Mouse (Mus musculus): Measurements from ENCODE around the gene Ccdc92.

Ccdc92 gene

GRCm38 (mm10) chr5:124862013-124862866 lies at the start of gene Ccdc92, which contains the start of gene Zfp664:
Gene Ccdc92, minus strand, starts transcription at chr5:124862424.
Gene Zfp664, plus strand, starts transcription at chr5:124862691.
- peak; percentile 97 for DNase-seq (ENCODE audit: low read depth, low spot score)

GRCm38 (mm10) chr5:124908860-124909259 lies 46.6 kb upstream of the Ccdc92 start:
- no peak for DNase-seq (ENCODE audit: low read depth, low spot score)

DNA sequence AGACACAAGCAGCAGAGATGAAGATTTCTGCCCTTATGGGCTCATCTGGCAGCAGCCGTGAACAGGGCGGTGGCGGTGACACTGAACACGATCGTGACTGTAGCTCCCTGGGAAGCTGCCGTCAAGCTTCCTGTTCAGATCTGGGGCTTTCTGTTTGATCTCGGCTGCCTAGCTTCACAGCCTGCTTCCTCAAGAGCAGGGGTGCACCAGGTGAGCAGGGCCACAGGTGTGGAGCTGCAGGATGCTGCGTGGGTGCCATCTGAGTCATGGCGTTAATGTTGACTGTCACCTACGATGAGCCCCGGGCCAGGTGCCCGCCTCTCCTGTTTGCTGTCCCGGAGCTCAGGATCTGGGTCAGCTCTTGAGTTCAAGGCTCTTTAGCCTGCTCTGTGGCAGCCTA lies 44.7 kb upstream of the Ccdc92 start:
- no peak for DNase-seq (ENCODE audit: low read depth, low spot score)

DNA sequence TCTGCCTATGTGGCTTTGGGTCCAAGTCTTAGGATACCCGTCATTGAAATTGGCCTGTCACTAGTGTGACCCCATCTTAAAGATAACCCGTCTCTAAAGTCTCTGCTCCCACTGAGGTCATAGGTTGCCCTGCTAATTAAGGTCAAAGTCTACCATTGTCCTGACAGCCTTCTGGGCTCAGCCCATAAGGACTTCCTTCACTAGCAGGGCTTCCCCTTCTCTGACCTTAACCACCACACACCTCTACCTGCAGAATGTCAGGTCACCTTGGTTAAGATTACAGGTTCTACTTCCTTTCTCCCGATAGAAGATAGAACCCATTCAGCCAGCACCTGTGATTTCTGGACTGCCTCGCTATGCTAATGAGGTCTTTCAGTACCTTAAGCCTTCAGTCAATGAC lies 41.6 kb upstream of the Ccdc92 start:
- no peak for DNase-seq (ENCODE audit: low read depth, low spot score)

GRCm38 (mm10) chr5:124902195-124902594 lies 40.0 kb upstream of the Ccdc92 start:
- DNase-seq (ENCODE audit: low read depth, low spot score), result no peak

DNA sequence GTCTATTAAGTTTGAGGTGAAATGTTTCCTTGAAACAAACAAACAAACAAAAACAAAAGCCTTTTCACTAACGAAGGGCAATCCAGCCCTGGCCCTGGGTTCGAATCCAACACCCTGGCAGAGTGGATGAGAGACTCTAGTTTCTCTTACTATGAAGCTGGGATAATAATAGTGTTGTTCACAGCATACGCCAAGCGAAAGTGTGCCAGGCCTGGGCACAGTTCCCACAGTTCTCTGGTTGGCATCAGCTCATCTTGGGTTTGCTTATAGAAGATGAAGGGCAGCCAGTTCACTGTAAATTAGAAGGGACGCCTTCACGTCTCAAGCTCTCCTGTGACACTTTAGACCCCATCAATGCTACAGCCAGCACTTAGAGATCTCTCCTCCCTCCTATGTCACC lies 39.5 kb upstream of the Ccdc92 start:
- DNase-seq (ENCODE audit: low read depth, low spot score), result peak; percentile 55

- no peak for DNase-seq (ENCODE audit: low read depth, low spot score)
Observed at GRCm38 (mm10) chr5:124900738-124901490, 38.7 kb upstream of the Ccdc92 start.

GRCm38 (mm10) chr5:124899945-124900631 lies 37.9 kb upstream of the Ccdc92 start:
- peak; percentile 79 for DNase-seq (ENCODE audit: low read depth, low spot score)

GRCm38 (mm10) chr5:124896135-124896534 lies 33.9 kb upstream of the Ccdc92 start:
- no peak for DNase-seq (ENCODE audit: low read depth, low spot score)

GRCm38 (mm10) chr5:124891921-124892370 lies 29.7 kb upstream of the Ccdc92 start:
- no peak for DNase-seq (ENCODE audit: low read depth, low spot score)

DNA sequence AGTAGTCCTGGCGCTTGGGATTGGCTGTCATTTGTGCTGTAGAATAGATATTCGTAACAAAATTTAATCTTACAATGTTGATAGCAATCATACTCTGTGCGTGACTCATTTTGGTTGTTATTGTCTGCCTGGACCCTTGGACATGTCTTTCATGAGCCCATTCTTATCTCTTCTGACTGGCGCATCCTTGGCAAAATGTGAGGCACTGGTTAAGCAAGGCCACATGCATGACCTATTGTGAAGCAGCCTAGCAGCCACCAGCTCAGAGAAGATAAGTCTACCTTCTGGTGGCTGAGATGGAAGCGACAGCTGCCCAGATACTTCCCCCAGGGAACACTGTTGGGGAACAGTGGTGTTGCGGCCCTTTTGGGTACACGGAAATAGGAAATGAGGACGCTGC lies 26.4 kb upstream of the Ccdc92 start:
- DNase-seq (ENCODE audit: low read depth, low spot score), result no peak

DNA sequence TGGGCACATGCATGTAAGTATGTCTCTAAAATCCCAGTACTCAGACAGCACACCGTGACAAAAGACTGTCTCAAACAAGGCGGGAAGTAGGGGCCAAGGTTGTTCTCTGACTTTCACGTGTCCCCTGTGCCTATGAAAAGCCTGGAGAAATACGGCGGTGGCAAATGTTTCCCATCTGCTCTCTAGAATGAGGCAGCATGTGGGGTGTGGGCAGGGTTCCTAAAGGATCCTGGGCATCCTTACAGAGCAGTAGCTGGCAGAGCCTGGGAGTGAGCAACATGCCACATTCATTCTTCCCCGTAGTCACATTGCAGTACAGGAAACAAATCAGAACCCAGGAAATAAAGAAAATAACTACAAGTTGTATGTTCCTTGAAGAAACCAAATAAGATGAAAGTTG lies 21.7 kb upstream of the Ccdc92 start:
- DNase-seq (ENCODE audit: low read depth, low spot score), result peak; percentile 89

- no peak for DNase-seq (ENCODE audit: low read depth, low spot score)
Observed at GRCm38 (mm10) chr5:124879801-124880200, 17.6 kb upstream of the Ccdc92 start.

- DNase-seq (ENCODE audit: low read depth, low spot score), result no peak
Observed at GRCm38 (mm10) chr5:124879251-124879650, 17.0 kb upstream of the Ccdc92 start.

DNA sequence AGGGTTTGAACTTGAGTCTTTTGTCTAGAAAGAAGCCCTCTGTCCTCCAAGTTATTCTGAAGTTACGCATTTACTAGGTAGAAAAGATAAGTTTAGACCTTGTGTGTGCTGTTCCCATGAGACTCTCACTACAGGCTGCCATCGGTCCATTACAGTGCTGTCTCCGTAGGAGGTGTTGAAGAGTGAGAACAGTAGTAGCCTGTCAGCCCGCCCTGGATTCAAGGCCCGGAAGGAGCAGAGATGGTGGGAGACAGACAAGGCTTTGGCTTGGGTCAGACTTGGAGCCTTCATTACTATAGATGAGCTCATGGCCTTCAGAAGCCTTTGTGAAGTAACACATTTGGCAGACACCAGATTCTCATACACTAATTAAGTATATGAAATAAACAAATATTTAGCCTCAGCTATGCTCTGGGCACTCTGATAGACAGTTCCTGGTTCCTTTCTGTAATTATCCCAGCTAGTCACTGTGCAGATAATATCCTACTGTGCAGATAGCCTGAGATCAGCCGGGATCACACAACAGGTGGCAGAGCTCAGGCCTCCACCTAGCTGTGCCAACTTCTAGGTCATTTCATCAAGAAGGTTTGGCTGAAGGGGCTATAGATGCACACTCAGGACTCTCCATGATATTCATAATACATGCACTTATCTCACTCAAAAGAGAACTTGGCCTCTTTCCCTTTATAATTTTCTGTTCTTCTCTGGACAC lies 11.8 kb upstream of the Ccdc92 start:
- no peak for DNase-seq (ENCODE audit: low read depth, low spot score)

GRCm38 (mm10) chr5:124873096-124873495 lies 10.9 kb upstream of the Ccdc92 start:
- DNase-seq (ENCODE audit: low read depth, low spot score), result no peak

GRCm38 (mm10) chr5:124872033-124872432 lies 9.8 kb upstream of the Ccdc92 start:
- no peak for DNase-seq (ENCODE audit: low read depth, low spot score)

GRCm38 (mm10) chr5:124868981-124869380 lies 6.8 kb upstream of the Ccdc92 start:
- peak; percentile 57 for DNase-seq (ENCODE audit: low read depth, low spot score)

DNA sequence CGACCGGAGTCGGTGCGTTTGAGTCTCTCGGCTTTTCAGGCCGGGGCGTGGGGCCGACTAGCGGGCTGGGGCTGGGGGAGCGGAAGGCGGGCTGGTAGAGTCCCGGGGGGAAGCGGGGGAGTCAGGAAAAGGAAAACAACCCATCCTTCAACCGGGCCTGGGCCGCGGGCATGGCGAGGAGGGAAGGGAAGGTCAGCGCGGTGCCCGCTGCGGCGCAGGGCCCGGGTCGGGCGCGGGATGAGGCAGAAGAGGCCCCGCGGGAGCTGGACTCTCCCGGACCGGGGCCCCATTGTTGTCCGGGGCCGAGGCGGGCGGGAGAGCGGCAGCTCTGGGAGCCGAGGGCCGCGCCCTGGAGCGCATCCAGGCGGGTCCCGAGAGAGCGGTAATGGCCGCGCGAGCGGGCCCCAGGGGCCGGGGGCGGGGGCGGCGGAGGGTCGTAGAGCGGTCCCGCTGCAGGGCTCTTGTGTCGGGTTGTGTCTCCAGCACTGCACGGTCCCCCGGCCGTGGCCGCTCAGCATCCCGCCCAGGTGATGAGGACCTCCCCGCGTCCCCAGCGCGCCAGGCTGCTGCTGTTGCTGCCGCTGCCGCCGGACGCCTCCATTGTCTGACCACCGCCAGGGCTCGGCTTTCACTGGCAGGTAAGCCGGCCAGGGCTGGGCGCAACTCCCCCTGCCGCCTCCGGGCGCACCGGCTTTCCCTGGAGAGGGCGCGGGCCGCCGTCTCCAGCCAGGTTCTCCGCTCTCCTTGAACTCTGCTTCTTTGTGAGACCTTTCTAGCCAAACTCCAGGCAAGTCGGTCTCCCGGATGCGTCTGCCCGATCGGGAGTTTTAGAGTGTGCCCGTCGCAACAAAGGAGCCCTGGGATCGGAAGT lies 882 bp upstream of the Ccdc92 start:
- no peak for DNase-seq (ENCODE audit: low read depth, low spot score)

GRCm38 (mm10) chr5:124861463-124861862 lies 761 bp downstream of the Ccdc92 start:
- no peak for DNase-seq (ENCODE audit: low read depth, low spot score)
